Mouse (Mus musculus): ENCODE measurements around the gene Utp4.

GRCm38 (mm10) chr8:106892210-106892805 lies 1.1 kb upstream of the Utp4 start:
- TF ChIP-seq CTCF (IDR thresholded peaks at IDR 0.05; ENCODE audit: borderline replicate concordance, control insufficient read depth, extremely low read depth, insufficient read depth, low read length, poor library complexity), result no peak
- no peak for TF ChIP-seq POLR2A (IDR thresholded peaks at IDR 0.05; ENCODE audit: control insufficient read depth, extremely low read depth, insufficient read depth, low read length, poor library complexity)
